Mouse (Mus musculus): Measurements from ENCODE around the gene Gtpbp4. TPM values are rescaled to one million over a fixed set of nuclear protein-coding genes. Genes with fewer than 3 reads are reported as not detected.
"Not testable (repeated sequence)": the region's sequence is repeated elsewhere in the genome, so short reads cannot be mapped to it uniquely, and the experiment has no call there.

The Gtpbp4 gene
- polyA plus RNA-seq, 1 experiment from 2014 or later, result 119 TPM

DNA sequence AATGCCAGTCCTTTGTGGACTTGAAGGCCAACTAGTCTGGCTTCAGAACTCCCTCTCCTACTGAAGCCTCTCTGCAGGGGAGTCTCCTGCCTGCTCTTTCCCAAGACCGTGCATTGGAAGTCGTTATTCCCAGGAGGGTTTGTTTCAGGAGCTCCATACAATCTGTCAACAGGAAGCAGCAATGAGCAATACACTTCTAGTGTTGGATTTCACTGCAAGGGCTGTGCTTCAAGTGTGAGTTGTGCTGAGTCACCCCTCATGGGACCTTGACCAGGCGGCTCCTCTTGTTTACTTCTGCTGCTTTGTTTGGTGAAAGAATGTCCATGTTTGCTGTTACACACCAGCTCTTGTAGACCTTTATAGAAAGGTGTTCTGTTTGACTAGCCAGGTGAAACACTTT lies 18.5 kb upstream of the Gtpbp4 start:
- 55% methylated on average over 3 of the region's 3 CpGs for WGBS
- DNase-seq (ENCODE audit: low spot score), result no peak

GRCm38 (mm10) chr13:9013483-9013882 lies 17.6 kb upstream of the Gtpbp4 start:
- H3K27ac ChIP-seq (replicated peaks), result no peak overlapping the region
- H3K27me3 ChIP-seq (ENCODE audit: low read depth, poor library complexity, severe bottlenecking), result no peaks in the 10 kb centered on the region
- no peak overlapping the region for H3K4me3 ChIP-seq
- H3K36me3 ChIP-seq, result no peaks in the 10 kb centered on the region
- WGBS, result 76% methylated on average over 1 of the region's 1 CpGs
- H3K4me1 ChIP-seq, result peaks cover 5% of the 10 kb centered on the region
- DNase-seq (ENCODE audit: low spot score), result no peak
- no peaks in the 10 kb centered on the region for H3K9me3 ChIP-seq (replicated peaks)

More for the DNA sequence above, 18.5 kb upstream of the Gtpbp4 start:
- Histone ChIP-seq H3K4me1 (peaks cover 5% of the 10 kb centered on the region), H3K27ac (replicated peaks) (no peak overlapping the region), H3K4me3 (no peak overlapping the region), H3K36me3 (no peaks in the 10 kb centered on the region), H3K27me3 (ENCODE audit: low read depth, poor library complexity, severe bottlenecking) (no peaks in the 10 kb centered on the region), H3K9me3 (replicated peaks) (no peaks in the 10 kb centered on the region)

DNA sequence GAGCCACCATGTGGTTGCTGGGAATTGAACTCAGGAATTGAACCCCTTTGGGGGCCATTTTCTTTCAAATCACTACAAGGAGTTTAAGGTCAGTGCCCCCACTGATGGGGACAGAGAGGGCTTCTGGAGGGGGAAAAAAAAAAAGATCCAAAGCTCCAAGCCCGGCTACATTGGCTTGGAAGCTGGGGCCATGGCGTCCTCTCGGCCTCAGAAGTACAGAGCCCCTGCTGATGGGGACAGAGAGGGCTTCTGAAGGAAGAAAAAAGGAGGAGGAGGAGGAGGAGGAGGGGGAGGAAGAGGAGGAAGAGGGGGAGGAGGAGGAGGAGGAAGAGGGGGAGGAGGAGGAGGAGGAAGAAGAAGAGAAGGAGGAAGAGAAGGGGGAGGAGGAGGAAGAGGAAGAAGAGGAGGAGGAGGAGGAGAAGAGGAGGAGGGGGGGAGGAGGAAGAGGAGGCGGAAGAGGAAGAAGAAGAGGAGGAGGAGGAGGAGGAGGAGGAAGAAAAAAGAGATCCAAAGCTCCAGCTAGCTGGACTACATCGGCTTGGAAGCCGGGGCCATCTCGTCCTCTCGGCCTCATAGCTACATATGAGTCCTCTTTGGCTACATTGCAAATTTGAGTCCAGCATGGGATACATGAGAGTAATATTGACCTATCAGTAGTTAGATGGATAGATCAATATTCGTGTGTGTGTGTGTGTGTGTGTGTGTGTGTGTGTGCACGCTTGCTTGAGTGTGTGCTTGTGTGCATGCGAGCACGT lies 15.9 kb upstream of the Gtpbp4 start:
- Histone ChIP-seq H3K9me3 (replicated peaks) (no peaks in the 10 kb centered on the region), H3K36me3 (no peaks in the 10 kb centered on the region), H3K27ac (replicated peaks) (no peak overlapping the region), H3K4me1 (no peaks in the 10 kb centered on the region), H3K4me3 (no peak overlapping the region), H3K27me3 (ENCODE audit: low read depth, poor library complexity, severe bottlenecking) (no peaks in the 10 kb centered on the region)
- 50% methylated on average over 12 of the region's 12 CpGs for WGBS
- DNase-seq (ENCODE audit: low spot score), result peak; percentile 79

DNA sequence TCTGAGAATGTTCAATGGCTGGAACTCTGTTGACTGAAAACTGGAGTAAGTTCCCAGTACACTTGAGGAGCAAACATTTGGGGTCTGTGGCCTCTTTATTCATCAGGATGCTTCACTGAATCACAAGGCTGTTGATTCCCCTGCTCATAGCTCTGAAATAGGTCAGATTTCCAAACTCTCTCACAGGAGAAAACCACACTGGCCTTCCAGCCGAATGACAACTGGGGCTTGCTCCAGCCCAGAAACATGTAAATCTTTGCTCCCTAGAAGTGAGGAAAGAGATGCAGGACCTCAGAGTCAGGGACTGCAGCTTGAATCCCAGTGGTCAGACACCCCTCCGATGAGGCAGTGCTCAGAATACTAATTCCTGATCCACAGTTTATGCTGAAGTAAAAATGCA lies 7.4 kb upstream of the Gtpbp4 start:
- Histone ChIP-seq H3K36me3 (no peaks in the 10 kb centered on the region), H3K4me3 (no peak overlapping the region), H3K27ac (replicated peaks) (no peak overlapping the region), H3K27me3 (ENCODE audit: low read depth, poor library complexity, severe bottlenecking) (no peaks in the 10 kb centered on the region), H3K4me1 (no peaks in the 10 kb centered on the region), H3K9me3 (replicated peaks) (no peaks in the 10 kb centered on the region)
- no peak for DNase-seq (ENCODE audit: low spot score)
- 74% methylated on average over 2 of the region's 2 CpGs for WGBS

DNA sequence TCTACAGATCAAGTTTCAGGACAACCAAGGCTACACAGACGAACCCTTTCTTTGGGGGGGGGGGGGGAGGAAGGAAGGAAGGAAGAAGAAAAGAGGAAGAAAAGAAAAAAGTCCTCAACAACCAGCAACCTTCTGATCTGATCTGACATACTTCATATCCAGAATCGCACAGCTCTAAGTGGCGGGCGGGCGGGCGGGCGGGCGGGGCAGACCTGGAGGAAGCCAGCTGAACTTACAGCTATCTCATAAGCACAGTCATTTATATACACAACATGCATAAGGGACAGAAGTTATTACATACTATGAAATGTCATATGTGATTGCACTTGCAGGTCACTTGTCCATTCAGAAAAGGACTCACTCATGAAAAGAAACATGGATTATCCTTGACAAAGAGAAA lies 3.6 kb upstream of the Gtpbp4 start:
- Histone ChIP-seq H3K36me3 (no peaks in the 10 kb centered on the region), H3K27ac (replicated peaks) (no peak overlapping the region), H3K27me3 (ENCODE audit: low read depth, poor library complexity, severe bottlenecking) (no peaks in the 10 kb centered on the region), H3K4me1 (peaks cover 14% of the 10 kb centered on the region), H3K4me3 (no peak overlapping the region), H3K9me3 (replicated peaks) (no peaks in the 10 kb centered on the region)
- 94% methylated on average over 8 of the region's 8 CpGs for WGBS
- DNase-seq (ENCODE audit: low spot score), result no peak

GRCm38 (mm10) chr13:8997221-8997620 lies 1.3 kb upstream of the Gtpbp4 start:
- H3K4me3 ChIP-seq; DNase-seq (ENCODE audit: low spot score); H3K36me3 ChIP-seq; H3K27ac ChIP-seq (replicated peaks); H3K9me3 ChIP-seq (replicated peaks); H3K27me3 ChIP-seq (ENCODE audit: low read depth, poor library complexity, severe bottlenecking): not testable (repeated sequence)
- WGBS, result 86% methylated on average over 5 of the region's 5 CpGs
- peaks cover 15% of the 10 kb centered on the region for H3K4me1 ChIP-seq

DNA sequence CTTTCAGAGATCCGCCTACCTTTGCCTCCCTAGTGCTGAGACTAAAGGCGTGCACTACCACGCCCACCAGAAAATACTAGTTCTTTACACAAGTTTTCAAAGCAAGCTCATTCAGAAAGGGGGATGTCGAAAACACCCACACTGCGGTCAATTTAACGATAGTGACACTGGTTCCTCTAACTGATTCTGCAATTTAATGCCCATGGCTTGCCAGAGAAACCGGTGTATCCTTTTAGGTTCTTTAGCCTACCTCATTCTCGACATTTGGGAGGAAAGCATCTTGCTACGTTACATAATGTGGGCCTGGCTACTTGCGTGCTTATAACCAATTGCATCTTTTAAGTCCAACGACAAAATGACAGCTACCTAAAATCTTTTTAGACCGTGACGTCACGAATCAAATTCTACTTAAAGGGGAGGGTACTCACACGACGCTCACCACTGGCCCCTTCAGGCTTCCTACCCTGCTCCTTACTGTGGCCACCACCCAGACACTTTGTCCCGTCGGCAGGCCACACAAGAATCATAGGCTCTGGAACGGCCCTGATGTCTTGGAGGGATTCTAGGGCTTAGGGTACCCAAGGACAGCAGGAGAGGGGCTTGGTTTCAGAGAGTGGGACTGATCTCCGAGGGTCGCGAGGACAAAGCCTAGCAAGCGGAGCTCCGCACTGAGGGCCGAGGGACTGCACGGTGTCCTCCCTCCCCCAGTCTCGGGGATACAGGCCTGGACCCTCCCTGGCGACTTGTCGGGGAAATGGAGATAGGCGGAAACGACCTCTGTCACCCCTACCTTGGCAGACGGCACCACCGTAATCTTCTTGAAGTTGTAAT lies 509 bp downstream of the Gtpbp4 start:
- DNase-seq (ENCODE audit: low spot score), result no peak
- H3K27ac ChIP-seq (replicated peaks), result peak overlapping the region; percentile 93
- H3K9me3 ChIP-seq (replicated peaks), result no peaks in the 10 kb centered on the region
- peaks cover 22% of the 10 kb centered on the region for H3K36me3 ChIP-seq
- H3K4me1 ChIP-seq, result peaks cover 15% of the 10 kb centered on the region
- H3K4me3 ChIP-seq, result peak overlapping the region; percentile 98
- H3K27me3 ChIP-seq (ENCODE audit: low read depth, poor library complexity, severe bottlenecking), result no peaks in the 10 kb centered on the region
- WGBS, result 5% methylated on average over 33 of the region's 33 CpGs

DNA sequence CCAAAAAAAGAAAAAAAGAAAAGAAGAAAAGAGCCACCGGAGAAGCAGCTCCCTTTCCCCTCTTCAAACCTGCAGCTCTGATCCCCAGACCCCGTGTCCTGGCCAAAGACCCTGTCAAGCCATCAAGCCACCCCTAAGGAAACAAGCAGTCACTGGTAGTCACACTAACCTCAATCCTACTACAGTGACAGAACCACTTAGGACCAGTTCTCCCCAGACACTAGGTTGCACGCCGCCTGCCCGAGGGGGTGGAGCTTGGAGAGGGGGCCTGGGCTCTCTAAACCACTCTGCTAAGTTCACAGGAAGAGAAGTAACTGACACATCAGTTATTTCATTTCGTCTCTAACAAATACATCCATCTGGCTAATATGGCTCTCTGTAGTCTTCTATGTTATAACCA lies 3.7 kb downstream of the Gtpbp4 start:
- WGBS, result 95% methylated on average over 6 of the region's 6 CpGs
- Histone ChIP-seq H3K36me3 (peaks cover 54% of the 10 kb centered on the region), H3K4me3 (no peak overlapping the region), H3K9me3 (replicated peaks) (no peaks in the 10 kb centered on the region), H3K27ac (replicated peaks) (no peak overlapping the region), H3K27me3 (ENCODE audit: low read depth, poor library complexity, severe bottlenecking) (no peaks in the 10 kb centered on the region), H3K4me1 (peaks cover 15% of the 10 kb centered on the region)
- DNase-seq (ENCODE audit: low spot score), result no peak

GRCm38 (mm10) chr13:8972972-8973371 lies 22.9 kb downstream of the Gtpbp4 start:
- DNase-seq (ENCODE audit: low spot score), result no peak
- Histone ChIP-seq H3K4me1 (no peaks in the 10 kb centered on the region), H3K27me3 (ENCODE audit: low read depth, poor library complexity, severe bottlenecking) (no peaks in the 10 kb centered on the region), H3K27ac (replicated peaks) (no peak overlapping the region), H3K9me3 (replicated peaks) (no peaks in the 10 kb centered on the region), H3K36me3 (peaks cover 99% of the 10 kb centered on the region), H3K4me3 (no peak overlapping the region)
- WGBS, result 97% methylated on average over 3 of the region's 3 CpGs

- no peak for DNase-seq (ENCODE audit: low spot score)
- no peaks in the 10 kb centered on the region for H3K27me3 ChIP-seq (ENCODE audit: low read depth, poor library complexity, severe bottlenecking)
- H3K36me3 ChIP-seq, result peaks cover 99% of the 10 kb centered on the region
- no peaks in the 10 kb centered on the region for H3K4me1 ChIP-seq
- no peak overlapping the region for H3K27ac ChIP-seq (replicated peaks)
- H3K9me3 ChIP-seq (replicated peaks), result no peaks in the 10 kb centered on the region
- no peak overlapping the region for H3K4me3 ChIP-seq
These were observed 23.5 kb downstream of the Gtpbp4 start for GRCm38 (mm10) chr13:8972369-8972768.

- Histone ChIP-seq H3K27me3 (ENCODE audit: low read depth, poor library complexity, severe bottlenecking) (no peaks in the 10 kb centered on the region), H3K4me3 (no peak overlapping the region), H3K9me3 (replicated peaks) (no peaks in the 10 kb centered on the region), H3K4me1 (no peaks in the 10 kb centered on the region), H3K36me3 (peaks cover 72% of the 10 kb centered on the region), H3K27ac (replicated peaks) (no peak overlapping the region)
- no peak for DNase-seq (ENCODE audit: low spot score)
- 94% methylated on average over 8 of the region's 8 CpGs for WGBS
These were observed 28.1 kb downstream of the Gtpbp4 start for GRCm38 (mm10) chr13:8967742-8968141.

DNA sequence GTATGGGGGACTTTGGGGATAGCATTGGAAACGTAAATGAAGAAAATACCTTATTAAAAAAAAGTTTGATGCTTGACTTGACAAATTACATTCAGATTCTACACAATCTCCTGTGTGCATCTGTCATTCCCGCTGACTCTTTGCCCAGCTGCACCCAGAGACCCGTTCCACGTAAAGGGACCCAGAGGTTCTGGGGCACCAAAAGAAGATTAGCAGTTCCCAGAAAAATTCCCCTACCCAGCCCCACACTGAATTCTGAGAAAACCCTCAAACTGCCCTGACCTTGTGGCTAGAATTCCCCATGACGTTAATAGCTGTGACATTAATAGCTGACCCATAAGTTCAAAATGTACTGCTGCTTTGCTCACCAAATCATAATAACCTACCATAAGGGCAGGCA lies 30.7 kb downstream of the Gtpbp4 start:
- Histone ChIP-seq H3K27ac (replicated peaks) (no peak overlapping the region), H3K9me3 (replicated peaks) (no peaks in the 10 kb centered on the region), H3K4me3 (no peak overlapping the region), H3K4me1 (no peaks in the 10 kb centered on the region), H3K36me3 (peaks cover 46% of the 10 kb centered on the region), H3K27me3 (ENCODE audit: low read depth, poor library complexity, severe bottlenecking) (no peaks in the 10 kb centered on the region)
- 91% methylated on average over 5 of the region's 5 CpGs for WGBS
- no peak for DNase-seq (ENCODE audit: low spot score)

- H3K9me3 ChIP-seq (replicated peaks); H3K4me3 ChIP-seq; H3K27ac ChIP-seq (replicated peaks); DNase-seq (ENCODE audit: low spot score); H3K27me3 ChIP-seq (ENCODE audit: low read depth, poor library complexity, severe bottlenecking); H3K4me1 ChIP-seq: not testable (repeated sequence)
- H3K36me3 ChIP-seq, result peaks cover 18% of the 10 kb centered on the region
- WGBS, result 32% methylated on average over 5 of the region's 5 CpGs
These were observed 33.6 kb downstream of the Gtpbp4 start for GRCm38 (mm10) chr13:8962266-8962665.
